Mouse (Mus musculus): Measurements from ENCODE around the gene Glis3. TPM values are rescaled to one million over a fixed set of nuclear protein-coding genes. Genes with fewer than 3 reads are reported as not detected.

Gene Glis3
- total and polyA plus RNA-seq, 3 experiments, result 0.27 TPM; not detected in 2

- Histone ChIP-seq H3K9me3 (replicated peaks) (no peaks in the 10 kb centered on the region), H3K36me3 (replicated peaks) (no peaks in the 10 kb centered on the region), H3K4me3 (ENCODE audit: low read depth, low read length) (no peak overlapping the region), H3K4me1 (ENCODE audit: insufficient read depth, low read depth, low read length) (no peaks in the 10 kb centered on the region), H3K27me3 (ENCODE audit: insufficient read depth, low read length) (no peaks in the 10 kb centered on the region)
- TF ChIP-seq GATA1 (IDR thresholded peaks at IDR 0.05; ENCODE audit: borderline replicate concordance, low read length) (no peak), TAL1 (conservative IDR thresholded peaks at IDR 0.05; ENCODE audit: low read depth, low read length) (no peak), CTCF (IDR thresholded peaks at IDR 0.05; ENCODE audit: low read depth, low read length) (no peak), POLR2AphosphoS5 (IDR thresholded peaks at IDR 0.05; ENCODE audit: insufficient replicate concordance, low read depth, low read length) (no peak), GATA2 (IDR thresholded peaks at IDR 0.05; ENCODE audit: borderline replicate concordance, low read depth, low read length) (no peak)
- DNase-seq (ENCODE audit: low spot score) (no peak), ATAC-seq (ENCODE audit: extremely low read depth, insufficient number of reproducible peaks, low FRiP score, poor library complexity, severe bottlenecking) (no peak)
Observed at GRCm38 (mm10) chr19:28517464-28518080, 162.3 kb downstream of the Glis3 start.

- ATAC-seq (ENCODE audit: extremely low read depth, insufficient number of reproducible peaks, low FRiP score, poor library complexity, severe bottlenecking) (no peak), DNase-seq (ENCODE audit: low spot score) (no peak)
- Histone ChIP-seq H3K9me3 (replicated peaks) (no peaks in the 10 kb centered on the region), H3K36me3 (replicated peaks) (no peaks in the 10 kb centered on the region), H3K4me1 (ENCODE audit: insufficient read depth, low read depth, low read length) (no peaks in the 10 kb centered on the region), H3K27me3 (ENCODE audit: insufficient read depth, low read length) (no peaks in the 10 kb centered on the region), H3K4me3 (ENCODE audit: low read depth, low read length) (no peak overlapping the region)
- TF ChIP-seq TAL1 (conservative IDR thresholded peaks at IDR 0.05; ENCODE audit: low read depth, low read length), result no peak
- TF ChIP-seq GATA1 (IDR thresholded peaks at IDR 0.05; ENCODE audit: borderline replicate concordance, low read length), result no peak
- no peak for TF ChIP-seq POLR2AphosphoS5 (IDR thresholded peaks at IDR 0.05; ENCODE audit: insufficient replicate concordance, low read depth, low read length)
- no peak for TF ChIP-seq CTCF (IDR thresholded peaks at IDR 0.05; ENCODE audit: low read depth, low read length)
- TF ChIP-seq GATA2 (IDR thresholded peaks at IDR 0.05; ENCODE audit: borderline replicate concordance, low read depth, low read length), result no peak
Observed at GRCm38 (mm10) chr19:28516487-28516886, 163.4 kb downstream of the Glis3 start.

- no peaks in the 10 kb centered on the region for H3K27me3 ChIP-seq (ENCODE audit: insufficient read depth, low read length)
- no peaks in the 10 kb centered on the region for H3K4me1 ChIP-seq (ENCODE audit: insufficient read depth, low read depth, low read length)
- no peaks in the 10 kb centered on the region for H3K36me3 ChIP-seq (replicated peaks)
- no peak for DNase-seq (ENCODE audit: low spot score)
- H3K4me3 ChIP-seq (ENCODE audit: low read depth, low read length), result no peak overlapping the region
- TF ChIP-seq POLR2AphosphoS5 (IDR thresholded peaks at IDR 0.05; ENCODE audit: insufficient replicate concordance, low read depth, low read length), result no peak
- TF ChIP-seq CTCF (IDR thresholded peaks at IDR 0.05; ENCODE audit: low read depth, low read length), result no peak
- TF ChIP-seq TAL1 (conservative IDR thresholded peaks at IDR 0.05; ENCODE audit: low read depth, low read length), result no peak
- no peak for TF ChIP-seq GATA2 (IDR thresholded peaks at IDR 0.05; ENCODE audit: borderline replicate concordance, low read depth, low read length)
- ATAC-seq (ENCODE audit: extremely low read depth, insufficient number of reproducible peaks, low FRiP score, poor library complexity, severe bottlenecking), result no peak
- H3K9me3 ChIP-seq (replicated peaks), result no peaks in the 10 kb centered on the region
Observed at GRCm38 (mm10) chr19:28512475-28512874, 167.4 kb downstream of the Glis3 start.

GRCm38 (mm10) chr19:28511910-28512309 lies 168.0 kb downstream of the Glis3 start:
- no peaks in the 10 kb centered on the region for H3K36me3 ChIP-seq (replicated peaks)
- ATAC-seq (ENCODE audit: extremely low read depth, insufficient number of reproducible peaks, low FRiP score, poor library complexity, severe bottlenecking) (no peak), DNase-seq (ENCODE audit: low spot score) (no peak)
- no peaks in the 10 kb centered on the region for H3K9me3 ChIP-seq (replicated peaks)
- no peaks in the 10 kb centered on the region for H3K27me3 ChIP-seq (ENCODE audit: insufficient read depth, low read length)
- TF ChIP-seq GATA1 (IDR thresholded peaks at IDR 0.05; ENCODE audit: borderline replicate concordance, low read length), result no peak
- TF ChIP-seq POLR2AphosphoS5 (IDR thresholded peaks at IDR 0.05; ENCODE audit: insufficient replicate concordance, low read depth, low read length), result no peak
- H3K4me1 ChIP-seq (ENCODE audit: insufficient read depth, low read depth, low read length), result no peaks in the 10 kb centered on the region
- no peak overlapping the region for H3K4me3 ChIP-seq (ENCODE audit: low read depth, low read length)

- H3K36me3 ChIP-seq (replicated peaks), result no peaks in the 10 kb centered on the region
- H3K9me3 ChIP-seq (replicated peaks), result no peaks in the 10 kb centered on the region
- DNase-seq (ENCODE audit: low spot score), result no peak
- ATAC-seq (ENCODE audit: extremely low read depth, insufficient number of reproducible peaks, low FRiP score, poor library complexity, severe bottlenecking), result no peak
- no peaks in the 10 kb centered on the region for H3K27me3 ChIP-seq (ENCODE audit: insufficient read depth, low read length)
- no peak overlapping the region for H3K4me3 ChIP-seq (ENCODE audit: low read depth, low read length)
- no peaks in the 10 kb centered on the region for H3K4me1 ChIP-seq (ENCODE audit: insufficient read depth, low read depth, low read length)
- TF ChIP-seq TAL1 (conservative IDR thresholded peaks at IDR 0.05; ENCODE audit: low read depth, low read length), result no peak
- no peak for TF ChIP-seq POLR2AphosphoS5 (IDR thresholded peaks at IDR 0.05; ENCODE audit: insufficient replicate concordance, low read depth, low read length)
- no peak for TF ChIP-seq CTCF (IDR thresholded peaks at IDR 0.05; ENCODE audit: low read depth, low read length)
- no peak for TF ChIP-seq GATA2 (IDR thresholded peaks at IDR 0.05; ENCODE audit: borderline replicate concordance, low read depth, low read length)
- TF ChIP-seq GATA1 (IDR thresholded peaks at IDR 0.05; ENCODE audit: borderline replicate concordance, low read length), result no peak
Observed at GRCm38 (mm10) chr19:28505376-28505775, 174.5 kb downstream of the Glis3 start.

- H3K9me3 ChIP-seq (replicated peaks), result no peaks in the 10 kb centered on the region
- TF ChIP-seq POLR2AphosphoS5 (IDR thresholded peaks at IDR 0.05; ENCODE audit: insufficient replicate concordance, low read depth, low read length) (no peak), GATA2 (IDR thresholded peaks at IDR 0.05; ENCODE audit: borderline replicate concordance, low read depth, low read length) (no peak), CTCF (IDR thresholded peaks at IDR 0.05; ENCODE audit: low read depth, low read length) (no peak), TAL1 (conservative IDR thresholded peaks at IDR 0.05; ENCODE audit: low read depth, low read length) (no peak), GATA1 (IDR thresholded peaks at IDR 0.05; ENCODE audit: borderline replicate concordance, low read length) (no peak)
- DNase-seq (ENCODE audit: low spot score), result no peak
- no peaks in the 10 kb centered on the region for H3K27me3 ChIP-seq (ENCODE audit: insufficient read depth, low read length)
- H3K4me3 ChIP-seq (ENCODE audit: low read depth, low read length), result no peak overlapping the region
- ATAC-seq (ENCODE audit: extremely low read depth, insufficient number of reproducible peaks, low FRiP score, poor library complexity, severe bottlenecking), result no peak
- no peaks in the 10 kb centered on the region for H3K36me3 ChIP-seq (replicated peaks)
- H3K4me1 ChIP-seq (ENCODE audit: insufficient read depth, low read depth, low read length), result no peaks in the 10 kb centered on the region
Observed at GRCm38 (mm10) chr19:28503011-28503410, 176.9 kb downstream of the Glis3 start.
